Mouse (Mus musculus): ENCODE results near the gene Atp4a.

The Atp4a gene

GRCm38 (mm10) chr7:30711942-30712341, at the start of gene Atp4a:
TSS of gene Atp4a (plus strand) at chr7:30712209.
- in situ Hi-C loops (cut with MboI; ENCODE audit: low sequenced_read_pairs): no loop called here

GRCm38 (mm10) chr7:30664529-30665200, 47.3 kb upstream of the Atp4a start, which contains the start of gene Haus5:
TSS of gene Haus5 (minus strand) at chr7:30664994.
- in situ Hi-C loops (cut with MboI; ENCODE audit: low sequenced_read_pairs): no loop called here

- in situ Hi-C loops (cut with MboI; ENCODE audit: low sequenced_read_pairs): no loop called here
These were observed 46.7 kb upstream of the Atp4a start for GRCm38 (mm10) chr7:30665321-30665720.

GRCm38 (mm10) chr7:30669229-30669628, 42.8 kb upstream of the Atp4a start:
- in situ Hi-C loops (cut with MboI; ENCODE audit: low sequenced_read_pairs): no loop called here

- in situ Hi-C loops (cut with MboI; ENCODE audit: low sequenced_read_pairs): no loop called here
These were observed 40.5 kb upstream of the Atp4a start, which contains the start of gene Pmis2 for GRCm38 (mm10) chr7:30671480-30671879. TSS of gene Pmis2 (minus strand) at chr7:30671605.

- in situ Hi-C loops (cut with MboI; ENCODE audit: low sequenced_read_pairs): no loop called here
These were observed 33.6 kb upstream of the Atp4a start for GRCm38 (mm10) chr7:30678263-30678975.

GRCm38 (mm10) chr7:30681897-30682296, 30.1 kb upstream of the Atp4a start:
- in situ Hi-C loops (cut with MboI; ENCODE audit: low sequenced_read_pairs): no loop called here

GRCm38 (mm10) chr7:30683425-30683824, 28.6 kb upstream of the Atp4a start:
- in situ Hi-C loops (cut with MboI; ENCODE audit: low sequenced_read_pairs): no loop called here

GRCm38 (mm10) chr7:30688325-30688724, 23.7 kb upstream of the Atp4a start:
- in situ Hi-C loops (cut with MboI; ENCODE audit: low sequenced_read_pairs): no loop called here

GRCm38 (mm10) chr7:30698101-30698500, 13.9 kb upstream of the Atp4a start:
- in situ Hi-C loops (cut with MboI; ENCODE audit: low sequenced_read_pairs): no loop called here

GRCm38 (mm10) chr7:30698589-30698988, 13.4 kb upstream of the Atp4a start, which contains the start of gene 2200002J24Rik:
TSS of gene 2200002J24Rik (plus strand) at chr7:30698926.
- in situ Hi-C loops (cut with MboI; ENCODE audit: low sequenced_read_pairs): no loop called here

- in situ Hi-C loops (cut with MboI; ENCODE audit: low sequenced_read_pairs): no loop called here
These were observed 5.7 kb upstream of the Atp4a start for GRCm38 (mm10) chr7:30706214-30706882.

GRCm38 (mm10) chr7:30707441-30707840, 4.6 kb upstream of the Atp4a start:
- in situ Hi-C loops (cut with MboI; ENCODE audit: low sequenced_read_pairs): no loop called here

- in situ Hi-C loops (cut with MboI; ENCODE audit: low sequenced_read_pairs): no loop called here
These were observed 5.2 kb downstream of the Atp4a start for GRCm38 (mm10) chr7:30717006-30717715.

GRCm38 (mm10) chr7:30717716-30718046, 5.7 kb downstream of the Atp4a start:
- in situ Hi-C loops (cut with MboI; ENCODE audit: low sequenced_read_pairs): no loop called here

GRCm38 (mm10) chr7:30719669-30720068, 7.7 kb downstream of the Atp4a start:
- in situ Hi-C loops (cut with MboI; ENCODE audit: low sequenced_read_pairs): no loop called here

GRCm38 (mm10) chr7:30721286-30721685, 9.3 kb downstream of the Atp4a start:
- in situ Hi-C loops (cut with MboI; ENCODE audit: low sequenced_read_pairs): no loop called here

GRCm38 (mm10) chr7:30723274-30723953, 11.4 kb downstream of the Atp4a start:
- in situ Hi-C loops (cut with MboI; ENCODE audit: low sequenced_read_pairs): no loop called here

- in situ Hi-C loops (cut with MboI; ENCODE audit: low sequenced_read_pairs): no loop called here
These were observed 16.2 kb downstream of the Atp4a start for GRCm38 (mm10) chr7:30728214-30728613.

GRCm38 (mm10) chr7:30728739-30729395, 16.9 kb downstream of the Atp4a start:
- in situ Hi-C loops (cut with MboI; ENCODE audit: low sequenced_read_pairs): no loop called here

Data from CH12F3 (cell line).